Mouse (Mus musculus): Measurements from ENCODE around the gene Tmprss4. TPM values are rescaled to one million over a fixed set of nuclear protein-coding genes. Genes with fewer than 3 reads are reported as not detected.

Tmprss4 gene
- polyA plus RNA-seq, 1 experiment: 1.2 TPM

GRCm38 (mm10) chr9:45170150-45170549 is 33.7 kb downstream of the Tmprss4 start:
- 91% methylated on average over 5 of the region's 5 CpGs for WGBS
- Histone ChIP-seq H3K27me3 (replicated peaks; ENCODE audit: control insufficient read depth, insufficient read depth, low read length) (no peaks in the 10 kb centered on the region), H3K27ac (ENCODE audit: insufficient read depth, low read depth, low read length) (no peak overlapping the region), H3K36me3 (ENCODE audit: control insufficient read depth, insufficient read depth, low read length) (no peaks in the 10 kb centered on the region), H3K4me3 (ENCODE audit: insufficient read depth, low read depth, low read length) (no peak overlapping the region), H3K4me1 (ENCODE audit: control insufficient read depth, insufficient read depth, low read length) (no peaks in the 10 kb centered on the region)
- TF ChIP-seq POLR2A (IDR thresholded peaks at IDR 0.05; ENCODE audit: low read depth, low read length): no peak
- no peak for TF ChIP-seq CTCF (conservative IDR thresholded peaks at IDR 0.05; ENCODE audit: insufficient read depth, insufficient read length, low read depth, low read length)
- DNase-seq: no peak

GRCm38 (mm10) chr9:45167903-45168302 is 36.0 kb downstream of the Tmprss4 start:
- WGBS: 71% methylated on average over 5 of the region's 5 CpGs
- DNase-seq: no peak
- TF ChIP-seq CTCF (conservative IDR thresholded peaks at IDR 0.05; ENCODE audit: insufficient read depth, insufficient read length, low read depth, low read length) (no peak), POLR2A (IDR thresholded peaks at IDR 0.05; ENCODE audit: low read depth, low read length) (no peak)

GRCm38 (mm10) chr9:45153361-45153760 is 50.5 kb downstream of the Tmprss4 start:
- TF ChIP-seq CTCF (conservative IDR thresholded peaks at IDR 0.05; ENCODE audit: insufficient read depth, insufficient read length, low read depth, low read length) (no peak), POLR2A (IDR thresholded peaks at IDR 0.05; ENCODE audit: low read depth, low read length) (no peak)
- Histone ChIP-seq H3K27me3 (replicated peaks; ENCODE audit: control insufficient read depth, insufficient read depth, low read length) (no peaks in the 10 kb centered on the region), H3K4me1 (ENCODE audit: control insufficient read depth, insufficient read depth, low read length) (no peaks in the 10 kb centered on the region), H3K4me3 (ENCODE audit: insufficient read depth, low read depth, low read length) (no peak overlapping the region), H3K27ac (ENCODE audit: insufficient read depth, low read depth, low read length) (no peak overlapping the region), H3K36me3 (ENCODE audit: control insufficient read depth, insufficient read depth, low read length) (no peaks in the 10 kb centered on the region)
- WGBS: 38% methylated on average over 7 of the region's 7 CpGs
- no peak for DNase-seq

More at GRCm38 (mm10) chr9:45167903-45168302, 36.0 kb downstream of the Tmprss4 start:
- no peak overlapping the region for H3K4me3 ChIP-seq (ENCODE audit: insufficient read depth, low read depth, low read length)
- H3K27me3 ChIP-seq (replicated peaks; ENCODE audit: control insufficient read depth, insufficient read depth, low read length): no peaks in the 10 kb centered on the region
- no peak overlapping the region for H3K27ac ChIP-seq (ENCODE audit: insufficient read depth, low read depth, low read length)
- no peaks in the 10 kb centered on the region for H3K4me1 ChIP-seq (ENCODE audit: control insufficient read depth, insufficient read depth, low read length)
- H3K36me3 ChIP-seq (ENCODE audit: control insufficient read depth, insufficient read depth, low read length): no peaks in the 10 kb centered on the region

GRCm38 (mm10) chr9:45150933-45151332 is 53.0 kb downstream of the Tmprss4 start:
- TF ChIP-seq CTCF (conservative IDR thresholded peaks at IDR 0.05; ENCODE audit: insufficient read depth, insufficient read length, low read depth, low read length) (no peak), POLR2A (IDR thresholded peaks at IDR 0.05; ENCODE audit: low read depth, low read length) (no peak)

GRCm38 (mm10) chr9:45146267-45146597 is 57.7 kb downstream of the Tmprss4 start:
- DNase-seq: peak; percentile 72
- H3K36me3 ChIP-seq (ENCODE audit: control insufficient read depth, insufficient read depth, low read length): no peaks in the 10 kb centered on the region
- H3K4me3 ChIP-seq (ENCODE audit: insufficient read depth, low read depth, low read length): peak overlapping the region; percentile 18
- TF ChIP-seq POLR2A (IDR thresholded peaks at IDR 0.05; ENCODE audit: low read depth, low read length) (no peak), CTCF (conservative IDR thresholded peaks at IDR 0.05; ENCODE audit: insufficient read depth, insufficient read length, low read depth, low read length) (peak; percentile 70)
- peaks cover 3% of the 10 kb centered on the region; the same call in 1 of the 2 replicates for H3K4me1 ChIP-seq (ENCODE audit: control insufficient read depth, insufficient read depth, low read length)
- WGBS: 0% methylated on average over 5 of the region's 5 CpGs
- H3K27me3 ChIP-seq (replicated peaks; ENCODE audit: control insufficient read depth, insufficient read depth, low read length): no peaks in the 10 kb centered on the region
- H3K27ac ChIP-seq (ENCODE audit: insufficient read depth, low read depth, low read length): no peak overlapping the region

More at GRCm38 (mm10) chr9:45150933-45151332, 53.0 kb downstream of the Tmprss4 start:
- Histone ChIP-seq H3K27me3 (replicated peaks; ENCODE audit: control insufficient read depth, insufficient read depth, low read length) (no peaks in the 10 kb centered on the region), H3K4me3 (ENCODE audit: insufficient read depth, low read depth, low read length) (no peak overlapping the region), H3K4me1 (ENCODE audit: control insufficient read depth, insufficient read depth, low read length) (0 out of 2 replicates have a peak, but pooled peaks cover 3% of the 10 kb centered on the region), H3K36me3 (ENCODE audit: control insufficient read depth, insufficient read depth, low read length) (no peaks in the 10 kb centered on the region), H3K27ac (ENCODE audit: insufficient read depth, low read depth, low read length) (no peak overlapping the region)
- 47% methylated on average over 1 of the region's 1 CpGs for WGBS
- no peak for DNase-seq

- Histone ChIP-seq H3K4me3 (ENCODE audit: insufficient read depth, low read depth, low read length) (peak overlapping the region; percentile 18), H3K4me1 (ENCODE audit: control insufficient read depth, insufficient read depth, low read length) (peaks cover 3% of the 10 kb centered on the region; the same call in 1 of the 2 replicates), H3K36me3 (ENCODE audit: control insufficient read depth, insufficient read depth, low read length) (no peaks in the 10 kb centered on the region), H3K27me3 (replicated peaks; ENCODE audit: control insufficient read depth, insufficient read depth, low read length) (no peaks in the 10 kb centered on the region), H3K27ac (ENCODE audit: insufficient read depth, low read depth, low read length) (peak overlapping the region; percentile 11; the same call in 1 of the 2 replicates)
- WGBS: 3% methylated on average over 27 of the region's 27 CpGs
- peak; percentile 35 for DNase-seq
- TF ChIP-seq CTCF (conservative IDR thresholded peaks at IDR 0.05; ENCODE audit: insufficient read depth, insufficient read length, low read depth, low read length) (no peak), POLR2A (IDR thresholded peaks at IDR 0.05; ENCODE audit: low read depth, low read length) (no peak)
These were observed 58.2 kb downstream of the Tmprss4 start for GRCm38 (mm10) chr9:45145533-45146266.

GRCm38 (mm10) chr9:45142686-45143085 is 61.2 kb downstream of the Tmprss4 start:
- H3K27me3 ChIP-seq (replicated peaks; ENCODE audit: control insufficient read depth, insufficient read depth, low read length): peaks cover 4% of the 10 kb centered on the region; the same call in 1 of the 2 replicates
- H3K27ac ChIP-seq (ENCODE audit: insufficient read depth, low read depth, low read length): peak overlapping the region; percentile 86
- H3K4me3 ChIP-seq (ENCODE audit: insufficient read depth, low read depth, low read length): no peak overlapping the region
- TF ChIP-seq CTCF (conservative IDR thresholded peaks at IDR 0.05; ENCODE audit: insufficient read depth, insufficient read length, low read depth, low read length) (no peak), POLR2A (IDR thresholded peaks at IDR 0.05; ENCODE audit: low read depth, low read length) (no peak)
- H3K36me3 ChIP-seq (ENCODE audit: control insufficient read depth, insufficient read depth, low read length): no peaks in the 10 kb centered on the region
- peak; percentile 80 for DNase-seq
- peaks cover 3% of the 10 kb centered on the region; the same call in 1 of the 2 replicates for H3K4me1 ChIP-seq (ENCODE audit: control insufficient read depth, insufficient read depth, low read length)
- WGBS: 22% methylated on average over 3 of the region's 3 CpGs
